Mouse (Mus musculus): ENCODE measurements around the gene Eif3a. TPM values are rescaled to one million over a fixed set of nuclear protein-coding genes. Genes with fewer than 3 reads are reported as not detected.

Gene Eif3a
- polyA plus RNA-seq, 1 experiment from 2014 or later: 101 TPM

GRCm38 (mm10) chr19:60757099-60757785 is 33.2 kb downstream of the Eif3a start:
- Histone ChIP-seq H3K27ac (replicated peaks) (peak overlapping the region; percentile 94), H3K4me3 (replicated peaks) (peak overlapping the region; percentile 78), H3K9me3 (replicated peaks) (no peaks in the 10 kb centered on the region), H3K27me3 (replicated peaks) (no peaks in the 10 kb centered on the region), H3K9ac (replicated peaks) (peak overlapping the region; percentile 83), H3K4me1 (peaks cover 24% of the 10 kb centered on the region), H3K4me2 (peak overlapping the region; percentile 74), H3K36me3 (peaks cover 9% of the 10 kb centered on the region)
- no peak for ATAC-seq (ENCODE audit: low FRiP score)
- 3% methylated on average over 25 of the region's 25 CpGs for WGBS

- Histone ChIP-seq H3K9me3 (replicated peaks) (no peaks in the 10 kb centered on the region), H3K27ac (replicated peaks) (peak overlapping the region; percentile 94), H3K27me3 (replicated peaks) (no peaks in the 10 kb centered on the region), H3K9ac (replicated peaks) (peak overlapping the region; percentile 83), H3K4me2 (peak overlapping the region; percentile 74), H3K4me1 (peaks cover 24% of the 10 kb centered on the region), H3K36me3 (peaks cover 5% of the 10 kb centered on the region; the same call in 1 of the 2 replicates), H3K4me3 (replicated peaks) (peak overlapping the region; percentile 78)
- peak; percentile 86 for ATAC-seq (ENCODE audit: low FRiP score)
- WGBS: under 1% methylated on average over 79 of the region's 115 CpGs
These were observed 34.0 kb downstream of the Eif3a start for GRCm38 (mm10) chr19:60756192-60757098.

- Histone ChIP-seq H3K27ac (replicated peaks) (peak within 1 kb of the TSS; percentile 94), H3K4me2 (peak within 1 kb of the TSS; percentile 74), H3K9me3 (replicated peaks) (no peaks in the 10 kb centered on the region), H3K27me3 (replicated peaks) (no peaks in the 10 kb centered on the region), H3K9ac (replicated peaks) (peak within 1 kb of the TSS; percentile 83), H3K4me3 (replicated peaks) (peak within 1 kb of the TSS; percentile 78), H3K36me3 (peaks cover 3% of the 10 kb centered on the region; the same call in 1 of the 2 replicates), H3K4me1 (peaks cover 24% of the 10 kb centered on the region)
- WGBS: under 1% methylated on average over 57 of the region's 58 CpGs
- ATAC-seq (ENCODE audit: low FRiP score): peak; percentile 95
These were observed 34.8 kb downstream of the Eif3a start, which contains the start of gene Nanos1 for GRCm38 (mm10) chr19:60755438-60756191. Gene Nanos1 (plus strand): TSS chr19:60755987.

GRCm38 (mm10) chr19:60747801-60748200 is 42.7 kb downstream of the Eif3a start:
- Histone ChIP-seq H3K27ac (replicated peaks) (no peak overlapping the region), H3K4me3 (replicated peaks) (no peak overlapping the region), H3K36me3 (no peaks in the 10 kb centered on the region), H3K4me2 (no peak overlapping the region), H3K9me3 (replicated peaks) (no peaks in the 10 kb centered on the region), H3K4me1 (no peaks in the 10 kb centered on the region), H3K9ac (replicated peaks) (no peak overlapping the region), H3K27me3 (replicated peaks) (0 out of 2 replicates have a peak, but pooled peaks cover 4% of the 10 kb centered on the region)
- WGBS: 80% methylated on average over 1 of the region's 1 CpGs
- ATAC-seq (ENCODE audit: low FRiP score): no peak

DNA sequence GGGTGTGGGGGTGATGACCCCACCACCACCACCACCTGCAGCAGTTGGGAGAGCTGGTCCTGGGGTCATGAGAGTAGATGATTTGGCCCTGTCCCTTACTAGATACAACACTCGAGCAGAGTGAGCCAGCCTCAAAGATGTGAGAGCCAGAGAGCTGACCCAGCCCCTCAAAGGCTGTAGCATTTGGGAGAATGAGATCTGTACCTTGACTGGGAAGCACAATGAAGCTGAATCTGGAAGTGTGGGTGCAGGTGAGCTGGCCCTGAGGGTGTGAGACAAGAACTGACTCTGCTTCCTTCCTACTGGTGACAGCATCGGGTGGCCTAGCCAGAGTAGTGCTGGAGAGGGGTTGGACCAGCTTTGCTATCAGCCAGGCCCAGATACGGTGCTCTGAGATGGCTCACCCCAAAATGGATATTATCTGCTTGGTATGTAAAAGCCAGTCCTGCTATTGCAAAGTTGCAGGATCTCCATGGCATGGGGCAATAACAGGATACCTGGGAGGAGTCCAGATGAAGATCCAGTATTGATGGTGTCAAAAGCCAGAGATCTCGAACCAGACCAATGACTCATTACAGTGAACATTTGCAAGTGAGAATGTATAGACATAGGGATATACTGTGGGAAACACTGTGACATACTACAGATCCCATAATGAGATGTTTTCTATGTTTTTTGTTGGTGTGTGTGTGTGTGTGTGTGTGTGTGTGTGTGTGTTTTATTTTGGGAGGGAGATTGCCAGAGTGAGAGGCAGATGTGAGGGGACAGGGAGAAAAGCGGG is 46.5 kb downstream of the Eif3a start:
- Histone ChIP-seq H3K36me3 (no peaks in the 10 kb centered on the region), H3K4me2 (no peak overlapping the region), H3K4me1 (no peaks in the 10 kb centered on the region), H3K9me3 (replicated peaks) (no peaks in the 10 kb centered on the region), H3K9ac (replicated peaks) (no peak overlapping the region), H3K27ac (replicated peaks) (no peak overlapping the region), H3K4me3 (replicated peaks) (no peak overlapping the region), H3K27me3 (replicated peaks) (0 out of 2 replicates have a peak, but pooled peaks cover 4% of the 10 kb centered on the region)
- 76% methylated on average over 5 of the region's 5 CpGs for WGBS
- no peak for ATAC-seq (ENCODE audit: low FRiP score)

DNA sequence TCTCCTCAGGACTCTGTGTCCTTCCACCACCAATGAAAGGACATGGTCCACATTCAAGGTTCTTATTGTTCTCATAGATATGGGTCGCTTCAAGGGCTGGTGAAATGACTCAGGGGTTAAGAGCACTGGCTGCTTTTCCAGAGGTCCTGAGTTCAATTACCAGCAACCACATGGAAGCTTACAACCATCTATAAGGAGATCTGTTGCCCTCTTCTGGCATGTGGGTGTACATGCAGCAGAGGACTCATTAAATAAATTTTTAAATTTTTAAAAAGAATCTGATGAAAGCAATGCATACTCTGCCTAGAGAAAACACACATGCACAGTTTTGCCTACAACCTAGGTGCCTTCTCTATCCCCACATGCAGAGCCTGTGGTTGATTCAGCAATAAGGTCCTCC is 49.9 kb downstream of the Eif3a start:
- Histone ChIP-seq H3K4me2 (no peak overlapping the region), H3K27me3 (replicated peaks) (0 out of 2 replicates have a peak, but pooled peaks cover 4% of the 10 kb centered on the region), H3K4me3 (replicated peaks) (no peak overlapping the region), H3K36me3 (no peaks in the 10 kb centered on the region), H3K9me3 (replicated peaks) (no peaks in the 10 kb centered on the region), H3K4me1 (no peaks in the 10 kb centered on the region), H3K27ac (replicated peaks) (no peak overlapping the region), H3K9ac (replicated peaks) (no peak overlapping the region)
- ATAC-seq (ENCODE audit: low FRiP score): no peak
- 44% methylated on average over 1 of the region's 1 CpGs for WGBS

GRCm38 (mm10) chr19:60731966-60732365 is 58.5 kb downstream of the Eif3a start:
- no peaks in the 10 kb centered on the region for H3K4me1 ChIP-seq
- WGBS: 83% methylated on average over 1 of the region's 1 CpGs

DNA sequence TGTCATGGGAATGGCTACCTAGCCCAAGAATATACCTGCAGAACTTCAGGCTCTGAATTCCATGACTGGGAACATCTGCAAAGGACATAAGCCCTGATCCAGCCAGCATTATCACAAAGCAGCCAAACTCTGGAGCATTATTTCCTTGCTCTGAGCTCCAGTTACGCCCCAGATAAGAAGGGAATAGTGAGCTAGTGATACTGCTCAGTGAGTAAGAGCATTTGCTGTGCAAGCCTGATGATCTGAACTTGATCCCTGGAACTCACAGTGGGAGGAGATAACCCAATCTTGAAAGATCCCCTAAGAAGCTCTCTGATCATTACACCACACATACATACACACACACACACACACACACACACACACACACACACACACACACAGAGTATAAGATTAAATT is 59.2 kb downstream of the Eif3a start:
- no peaks in the 10 kb centered on the region for H3K36me3 ChIP-seq
- 67% methylated on average over 1 of the region's 1 CpGs for WGBS
- H3K27ac ChIP-seq (replicated peaks): no peak overlapping the region
- H3K4me3 ChIP-seq (replicated peaks): no peak overlapping the region
- H3K9ac ChIP-seq (replicated peaks): no peak overlapping the region
- no peaks in the 10 kb centered on the region for H3K4me1 ChIP-seq
- no peak overlapping the region for H3K4me2 ChIP-seq
- no peaks in the 10 kb centered on the region; the same call in 1 of the 2 replicates for H3K27me3 ChIP-seq (replicated peaks)
- ATAC-seq (ENCODE audit: low FRiP score): no peak
- no peaks in the 10 kb centered on the region for H3K9me3 ChIP-seq (replicated peaks)

More at GRCm38 (mm10) chr19:60731966-60732365, 58.5 kb downstream of the Eif3a start:
- no peak overlapping the region for H3K4me3 ChIP-seq (replicated peaks)
- no peaks in the 10 kb centered on the region for H3K9me3 ChIP-seq (replicated peaks)
- no peak overlapping the region for H3K9ac ChIP-seq (replicated peaks)
- H3K27ac ChIP-seq (replicated peaks): no peak overlapping the region
- no peaks in the 10 kb centered on the region for H3K27me3 ChIP-seq (replicated peaks)
- ATAC-seq (ENCODE audit: low FRiP score): no peak
- H3K36me3 ChIP-seq: no peaks in the 10 kb centered on the region
- no peak overlapping the region for H3K4me2 ChIP-seq

GRCm38 (mm10) chr19:60730281-60730852 is 60.1 kb downstream of the Eif3a start:
- no peak overlapping the region for H3K4me3 ChIP-seq (replicated peaks)
- H3K9me3 ChIP-seq (replicated peaks): no peaks in the 10 kb centered on the region
- H3K9ac ChIP-seq (replicated peaks): no peak overlapping the region
- H3K27me3 ChIP-seq (replicated peaks): no peaks in the 10 kb centered on the region; the same call in 1 of the 2 replicates
- 58% methylated on average over 2 of the region's 2 CpGs for WGBS
- H3K27ac ChIP-seq (replicated peaks): no peak overlapping the region
- H3K4me1 ChIP-seq: no peaks in the 10 kb centered on the region
- no peak for ATAC-seq (ENCODE audit: low FRiP score)
- no peaks in the 10 kb centered on the region for H3K36me3 ChIP-seq
- H3K4me2 ChIP-seq: no peak overlapping the region

DNA sequence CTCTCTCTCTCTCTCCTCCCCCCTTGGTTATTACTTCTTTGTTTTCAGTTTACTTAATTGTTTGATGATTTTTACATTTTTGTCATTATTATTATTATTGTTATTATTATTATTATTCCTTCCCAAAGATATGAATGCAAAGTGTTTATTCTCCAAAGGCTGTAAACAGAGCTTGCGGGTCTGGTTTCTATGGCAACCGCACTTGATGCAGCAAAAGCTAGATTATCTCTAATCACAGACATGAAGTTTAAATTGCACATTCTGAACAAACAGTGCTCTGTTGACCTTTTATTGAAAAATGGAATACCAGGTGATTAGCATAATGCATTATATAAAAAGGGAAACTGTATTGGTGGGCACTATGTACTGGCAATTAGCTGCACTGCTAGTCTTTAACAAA is 74.1 kb downstream of the Eif3a start:
- H3K27me3 ChIP-seq (replicated peaks): no peaks in the 10 kb centered on the region
- no peak overlapping the region for H3K9ac ChIP-seq (replicated peaks)
- no peak overlapping the region; the same call in 1 of the 2 replicates for H3K27ac ChIP-seq (replicated peaks)
- WGBS: 71% methylated on average over 2 of the region's 2 CpGs
- no peaks in the 10 kb centered on the region for H3K9me3 ChIP-seq (replicated peaks)
- H3K36me3 ChIP-seq: no peaks in the 10 kb centered on the region
- no peak overlapping the region for H3K4me2 ChIP-seq
- H3K4me1 ChIP-seq: no peaks in the 10 kb centered on the region
- ATAC-seq (ENCODE audit: low FRiP score): no peak
- H3K4me3 ChIP-seq (replicated peaks): no peak overlapping the region

All from neural tube, embryonic 15.5 days (tissue).